Mouse (Mus musculus): ENCODE measurements around the gene Cd2. TPM values are rescaled to one million over a fixed set of nuclear protein-coding genes. Genes with fewer than 3 reads are reported as not detected.

The Cd2 gene
- total and polyA plus RNA-seq, 3 experiments = not detected

DNA sequence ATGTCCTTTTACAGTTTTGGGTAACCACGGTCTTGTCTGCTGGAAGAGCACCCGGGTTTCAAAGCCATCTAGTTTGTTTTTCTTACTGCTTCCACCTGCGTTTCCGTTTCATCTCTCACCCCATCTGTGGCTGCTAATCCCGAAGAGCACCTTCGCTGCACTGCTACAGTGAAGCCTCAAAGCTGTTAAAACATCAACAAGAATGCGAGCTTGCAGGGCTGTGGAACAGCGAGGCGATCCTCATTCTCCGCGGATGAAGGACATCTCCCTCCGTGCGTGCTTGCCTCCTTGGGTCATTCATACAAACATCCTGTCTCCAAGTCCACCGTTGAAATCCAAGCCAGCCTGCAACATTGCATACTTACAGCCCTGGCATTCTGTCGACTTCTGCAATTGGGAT, 51.5 kb downstream of the Cd2 start:
- Histone ChIP-seq H3K9me3 (replicated peaks; ENCODE audit: insufficient read depth, low read length) (no peaks in the 10 kb centered on the region), H3K27ac (ENCODE audit: control insufficient read depth, low read depth, low read length) (no peak overlapping the region), H3K79me2 (ENCODE audit: control insufficient read depth, insufficient read depth, low read length, poor library complexity) (no peaks in the 10 kb centered on the region), H3K4me1 (ENCODE audit: control insufficient read depth in 1 of 2, insufficient read depth in 2 of 2, low read length in 2 of 2) (no peaks in the 10 kb centered on the region), H3K36me3 (ENCODE audit: control insufficient read depth in 1 of 2, insufficient read depth in 2 of 2, low read length in 2 of 2) (no peaks in the 10 kb centered on the region), H3K9ac (ENCODE audit: control insufficient read depth, low read depth, low read length, poor library complexity, severe bottlenecking) (no peak overlapping the region), H3K4me3 (ENCODE audit: control insufficient read depth in 1 of 2, insufficient read depth in 1 of 2, low read depth in 2 of 2, low read length in 2 of 2) (no peak overlapping the region), H3K27me3 (ENCODE audit: control insufficient read depth in 1 of 2, insufficient read depth in 2 of 2, low read length in 2 of 2) (no peaks in the 10 kb centered on the region)
- TF ChIP-seq ZKSCAN1 (IDR thresholded peaks at IDR 0.05; ENCODE audit: low read depth, low read length) = no peak
- no peak for TF ChIP-seq SMC3 (IDR thresholded peaks at IDR 0.05; ENCODE audit: low read depth, low read length)
- TF ChIP-seq TAL1 (IDR thresholded peaks at IDR 0.05; ENCODE audit: low read length) = no peak
- no peak for DNase-seq (ENCODE audit: low read depth, low spot score)

DNA sequence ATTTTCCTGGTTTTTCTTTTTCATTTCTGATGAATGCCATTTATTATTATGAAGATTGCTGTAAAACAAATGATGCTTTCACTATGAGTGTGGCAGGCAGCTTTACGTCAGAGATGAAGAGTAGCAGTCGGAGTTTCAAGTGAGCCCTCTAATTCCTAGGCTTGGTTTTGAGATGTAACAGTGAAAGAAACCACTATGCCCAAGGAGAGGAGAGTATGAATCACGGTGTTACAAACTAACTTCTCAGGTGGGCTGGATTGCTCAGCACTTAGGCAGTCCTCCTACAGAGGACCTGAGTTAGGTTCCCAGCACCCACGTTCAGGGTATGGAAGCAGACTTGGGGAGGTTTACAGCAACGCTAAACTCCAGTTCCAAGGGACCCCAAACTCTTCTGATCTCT, 52.4 kb downstream of the Cd2 start:
- no peak for TF ChIP-seq MYB (IDR thresholded peaks at IDR 0.05; ENCODE audit: low read depth, low read length)
- no peak for TF ChIP-seq CTCF (IDR thresholded peaks at IDR 0.05 in 2 of 3, conservative IDR thresholded peaks at IDR 0.05 in 1 of 3; ENCODE audit: control insufficient read depth in 1 of 3, insufficient read depth in 1 of 3, low read depth in 2 of 3, low read length in 3 of 3, poor library complexity in 1 of 3, severe bottlenecking in 1 of 3)
- TF ChIP-seq MAFK (IDR thresholded peaks at IDR 0.05; ENCODE audit: borderline replicate concordance, low read depth, low read length) = no peak
- TF ChIP-seq ETS1 (IDR thresholded peaks at IDR 0.05; ENCODE audit: low read depth, low read length) = no peak
- TF ChIP-seq E2F4 (IDR thresholded peaks at IDR 0.05; ENCODE audit: borderline replicate concordance, low read depth, low read length) = no peak
- TF ChIP-seq UBTF (IDR thresholded peaks at IDR 0.05; ENCODE audit: borderline replicate concordance, insufficient read depth, low read depth, low read length) = no peak
- TF ChIP-seq POLR2AphosphoS5 (IDR thresholded peaks at IDR 0.05; ENCODE audit: borderline replicate concordance, low read depth, low read length) = no peak
- no peak for TF ChIP-seq NELFE (IDR thresholded peaks at IDR 0.05; ENCODE audit: low read depth, low read length)
- TF ChIP-seq NRF1 (IDR thresholded peaks at IDR 0.05; ENCODE audit: insufficient read depth, low read depth, low read length, poor library complexity, severe bottlenecking) = no peak
- no peak for TF ChIP-seq MAX (IDR thresholded peaks at IDR 0.05; ENCODE audit: low read length)
- no peak for TF ChIP-seq RAD21 (IDR thresholded peaks at IDR 0.05; ENCODE audit: low read depth, low read length)
- TF ChIP-seq CHD2 (IDR thresholded peaks at IDR 0.05; ENCODE audit: low read length) = no peak
- no peak for TF ChIP-seq RCOR1 (IDR thresholded peaks at IDR 0.05; ENCODE audit: low read depth, low read length)
- no peak for TF ChIP-seq ZC3H11A (IDR thresholded peaks at IDR 0.05; ENCODE audit: low read depth, low read length)
- TF ChIP-seq MEF2A (IDR thresholded peaks at IDR 0.05; ENCODE audit: extremely low read depth, insufficient replicate concordance, low read depth, low read length, poor library complexity, severe bottlenecking) = no peak
- no peak for TF ChIP-seq ZMIZ1 (IDR thresholded peaks at IDR 0.05; ENCODE audit: low read depth, low read length)
- TF ChIP-seq MXI1 (IDR thresholded peaks at IDR 0.05; ENCODE audit: low read depth, low read length) = no peak

More for the DNA sequence above, 52.4 kb downstream of the Cd2 start:
- no peak overlapping the region for H3K27ac ChIP-seq (ENCODE audit: control insufficient read depth, low read depth, low read length)
- H3K27me3 ChIP-seq (ENCODE audit: control insufficient read depth in 1 of 2, insufficient read depth in 2 of 2, low read length in 2 of 2) = no peaks in the 10 kb centered on the region
- H3K4me1 ChIP-seq (ENCODE audit: control insufficient read depth in 1 of 2, insufficient read depth in 2 of 2, low read length in 2 of 2) = no peaks in the 10 kb centered on the region
- DNase-seq (ENCODE audit: low read depth, low spot score) = no peak
- H3K9ac ChIP-seq (ENCODE audit: control insufficient read depth, low read depth, low read length, poor library complexity, severe bottlenecking) = no peak overlapping the region
- H3K4me3 ChIP-seq (ENCODE audit: control insufficient read depth in 1 of 2, insufficient read depth in 1 of 2, low read depth in 2 of 2, low read length in 2 of 2) = no peak overlapping the region
- no peaks in the 10 kb centered on the region for H3K79me2 ChIP-seq (ENCODE audit: control insufficient read depth, insufficient read depth, low read length, poor library complexity)
- H3K9me3 ChIP-seq (replicated peaks; ENCODE audit: insufficient read depth, low read length) = no peaks in the 10 kb centered on the region
- no peaks in the 10 kb centered on the region for H3K36me3 ChIP-seq (ENCODE audit: control insufficient read depth in 1 of 2, insufficient read depth in 2 of 2, low read length in 2 of 2)

All from MEL (cell line).